Mouse (Mus musculus): ENCODE data around the gene Rras2.

Gene Rras2

GRCm38 (mm10) chr7:114026923-114027322 is 90.7 kb downstream of the Rras2 start:
- no peak for DNase-seq

DNA sequence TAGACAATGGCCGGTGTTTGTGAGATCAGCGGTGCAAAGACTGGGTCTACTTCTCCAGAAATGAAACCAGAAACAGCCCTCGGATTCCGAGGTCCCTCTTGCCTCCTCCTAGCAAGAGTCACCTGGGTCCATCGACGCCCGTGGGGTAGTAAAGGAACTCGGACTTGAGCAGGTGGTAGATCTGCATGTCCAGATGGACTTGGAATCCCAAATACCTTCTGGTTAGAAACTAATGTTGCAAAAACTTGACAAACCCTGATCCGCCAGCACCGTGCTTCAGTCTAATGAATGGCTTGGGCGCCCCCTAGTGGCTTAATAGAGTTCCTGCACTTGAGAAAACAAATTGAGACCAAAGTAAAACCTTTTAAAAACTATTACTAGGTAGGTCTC is 96.9 kb downstream of the Rras2 start:
- peak; percentile 75 to 82 for DNase-seq

- DNase-seq = peak; percentile 21 to 55
These were observed 97.4 kb downstream of the Rras2 start for GRCm38 (mm10) chr7:114020057-114020703.

DNA sequence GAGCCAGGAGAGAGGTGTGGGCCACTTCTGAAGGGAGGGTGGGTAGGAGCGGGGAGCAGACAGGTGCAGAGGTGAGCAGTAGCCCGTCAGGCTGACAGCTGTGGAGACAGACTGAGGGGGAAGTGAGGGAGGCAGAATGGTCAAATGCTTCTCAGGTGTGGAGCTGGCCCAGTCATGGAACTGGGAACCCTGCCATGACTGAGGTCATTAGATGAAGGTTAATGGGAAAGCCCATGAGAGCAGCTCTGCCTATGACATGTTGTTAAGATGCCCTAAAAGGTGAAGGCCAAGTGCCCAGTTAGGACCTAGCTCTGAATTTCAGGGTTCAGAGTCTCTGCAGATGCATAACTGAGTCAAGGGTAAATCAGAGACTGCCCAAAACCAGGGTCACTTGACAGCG is 98.7 kb downstream of the Rras2 start:
- no peak for DNase-seq

- no peak for DNase-seq
These were observed 101.3 kb downstream of the Rras2 start for GRCm38 (mm10) chr7:114016001-114016949.

DNA sequence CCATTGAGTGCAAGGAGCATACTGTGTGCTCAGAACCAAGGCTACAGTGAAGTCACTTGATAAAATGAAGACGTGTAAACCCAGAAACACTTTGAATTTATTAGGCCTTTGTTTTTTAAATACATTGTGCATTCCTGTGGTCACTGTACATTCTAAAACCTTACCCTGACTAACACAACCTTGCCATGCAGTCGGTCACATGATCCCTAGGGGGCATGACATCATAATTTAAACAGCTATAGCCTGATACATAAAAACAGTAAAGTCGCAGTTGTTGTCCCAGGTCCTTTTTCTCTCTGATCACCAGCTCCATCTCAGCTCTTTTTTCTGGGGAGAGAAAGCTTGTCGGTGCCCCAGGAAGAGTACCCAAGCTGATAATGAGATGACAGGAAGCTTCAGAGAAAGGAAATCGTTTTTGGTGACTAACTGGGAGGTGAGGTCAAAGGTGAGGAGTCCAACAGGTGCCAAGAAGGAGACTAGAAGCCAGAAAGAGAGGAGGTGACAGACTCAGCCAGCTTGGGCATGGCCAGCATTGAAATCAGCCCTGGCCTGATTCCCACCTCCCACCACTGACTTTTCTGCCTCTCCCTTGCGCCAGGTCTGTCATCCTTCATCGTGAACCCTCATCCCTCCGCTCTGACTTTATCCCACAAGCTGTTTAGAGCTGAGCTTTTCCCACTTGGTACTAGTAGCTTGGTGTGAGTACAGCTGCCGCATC is 105.7 kb downstream of the Rras2 start:
- DNase-seq = no peak

DNA sequence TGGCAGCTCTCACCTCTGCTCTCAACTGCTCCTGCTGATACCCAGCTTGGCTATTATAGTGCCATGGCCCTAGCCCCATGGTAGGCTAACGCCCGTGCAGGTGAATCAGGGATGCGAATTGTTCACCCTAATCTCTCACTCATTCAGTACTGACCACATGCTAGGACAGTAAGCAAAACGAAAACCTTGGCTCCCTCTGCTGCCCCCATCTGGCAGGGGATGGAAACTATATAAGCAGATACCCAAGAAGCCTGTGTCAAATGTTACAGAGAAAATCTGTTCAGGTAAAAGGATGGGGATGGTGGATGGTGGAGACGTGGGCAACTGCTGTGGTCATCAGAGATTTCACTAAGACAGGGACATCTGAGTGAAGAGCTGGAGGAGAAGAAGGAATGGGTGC is 110.0 kb downstream of the Rras2 start:
- peak; percentile 52 to 55 for DNase-seq

- no peak for DNase-seq
These were observed 111.1 kb downstream of the Rras2 start for GRCm38 (mm10) chr7:114006456-114006855.

DNA sequence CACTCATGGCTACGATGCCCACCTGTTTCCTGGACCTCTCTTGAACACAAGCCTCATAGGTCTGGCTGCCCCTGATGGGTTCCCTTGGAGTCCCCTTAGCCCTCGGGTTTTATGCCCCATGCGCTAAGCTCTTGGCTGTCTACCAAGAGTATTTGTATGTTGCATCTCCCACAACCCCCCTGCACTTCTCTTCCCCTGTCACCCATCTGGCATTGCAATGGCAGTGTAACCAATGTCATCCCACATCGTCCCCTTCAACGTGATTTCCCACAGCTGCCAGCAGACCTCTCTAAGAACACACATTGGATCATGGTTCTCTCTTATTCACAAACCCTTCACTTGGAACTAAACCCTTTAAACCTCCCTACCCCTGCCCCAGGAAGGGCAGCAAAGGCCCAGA is 112.1 kb downstream of the Rras2 start:
- no peak for DNase-seq

DNA sequence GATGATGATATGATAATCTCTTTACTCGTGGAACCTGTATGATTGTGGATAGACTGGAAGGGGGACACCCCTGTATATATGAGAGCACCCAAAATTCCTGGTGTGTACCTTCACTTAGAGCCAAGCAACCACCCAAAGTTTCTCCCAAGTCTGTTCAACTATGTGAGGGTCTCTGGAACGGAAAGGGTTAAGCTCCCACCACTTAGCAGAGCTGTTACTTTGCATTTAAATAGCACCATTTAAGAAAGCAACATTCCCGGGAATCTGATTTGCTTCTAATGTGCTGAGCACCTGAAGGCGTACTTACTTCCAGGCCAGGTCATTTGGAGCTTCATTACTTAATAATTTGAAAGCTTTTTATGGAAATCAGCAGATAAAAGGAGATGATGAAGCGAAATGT is 113.4 kb downstream of the Rras2 start:
- no peak for DNase-seq

DNA sequence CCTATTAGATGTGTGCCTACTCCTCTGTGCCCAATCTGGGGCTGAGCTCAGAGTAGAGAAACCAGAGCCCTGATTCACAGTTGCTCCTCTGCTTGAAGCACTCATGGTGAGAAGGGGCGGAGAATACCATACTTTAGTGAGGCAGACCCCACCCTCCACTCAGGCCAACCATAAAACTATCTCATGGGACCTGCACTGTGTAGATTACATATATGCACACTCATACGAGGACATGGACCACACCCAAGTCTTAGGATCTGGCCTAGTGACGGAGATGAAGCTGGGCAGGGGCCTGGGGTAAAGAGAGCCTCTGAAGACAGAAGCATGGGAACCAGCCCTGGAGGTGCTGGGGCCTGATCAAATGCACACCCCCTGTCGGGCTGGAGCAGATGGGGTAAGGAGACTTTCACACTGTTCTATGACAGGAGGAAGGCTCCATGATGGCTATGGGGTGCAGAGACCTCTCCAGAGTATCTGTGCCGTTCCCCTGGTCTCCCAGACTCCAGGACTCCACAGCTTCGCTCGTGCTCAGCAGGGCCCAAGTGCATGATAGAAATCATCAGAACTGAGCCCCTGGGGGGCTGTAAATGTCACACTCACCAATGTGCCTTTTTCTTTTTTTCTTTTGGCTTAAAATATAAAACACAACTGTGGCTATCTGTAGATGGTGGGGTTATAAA is 119.8 kb downstream of the Rras2 start:
- peak; percentile 34 to 49 for DNase-seq
